Mouse (Mus musculus): ENCODE results near the gene Prb1.
"Not testable (repeated sequence)": the region's sequence is repeated elsewhere in the genome, so short reads cannot be mapped to it uniquely, and the experiment has no call there.

Prb1 gene

DNA sequence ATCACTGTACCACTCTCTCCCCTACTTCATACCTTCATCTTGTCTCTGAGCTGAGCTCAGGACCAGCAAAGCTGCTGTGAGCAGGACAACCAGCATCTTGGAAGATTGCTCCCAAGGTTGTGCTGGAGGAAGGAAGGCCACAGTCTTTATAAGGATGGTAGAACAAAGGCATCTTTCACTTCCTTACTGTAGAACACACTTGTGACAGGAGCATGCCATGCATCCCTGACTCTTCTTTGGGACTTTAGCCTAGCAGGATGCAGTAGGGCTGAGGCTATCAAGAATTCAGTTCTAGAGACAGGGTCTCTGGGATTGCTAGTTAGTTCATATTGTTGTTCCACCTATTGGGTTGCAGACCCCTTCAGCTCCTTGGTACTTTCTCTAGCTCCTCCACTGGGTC is at the start of gene Prb1:
Gene Prb1, minus strand, starts transcription at position 101 of the 400 bp plus-strand sequence.
- not testable (repeated sequence) for DNase-seq (ENCODE audit: low read depth)

Data from naive thymus-derived CD4-positive, alpha-beta T cell, adult 2 months (primary cell).